Mouse (Mus musculus) bone marrow macrophage, adult 2 months (primary cell): ENCODE results near the gene Tnni3k.

Experiments used
- CTCF ChIP-seq: IDR thresholded peaks from 2 replicates; pipeline ENCODE4 v1.5.1; 2012; ENCODE audit warnings: low read depth, mild to moderate bottlenecking, low read length, moderate library complexity
- POLR2A ChIP-seq: IDR thresholded peaks from 2 replicates; pipeline ENCODE4 v1.6.1; 2012; ENCODE audit warnings: mild to moderate bottlenecking, low read depth, low read length, borderline replicate concordance

- TF ChIP-seq CTCF: no peak
- TF ChIP-seq POLR2A: no peak
Observed at GRCm38 (mm10) chr3:154961284-154961683, 93.9 kb downstream of the Tnni3k start.
